Mouse (Mus musculus) hindbrain, postnatal 0 days (tissue): ENCODE data around the gene Zbtb20. TPM values are rescaled to one million over a fixed set of nuclear protein-coding genes. Genes with fewer than 3 reads are reported as not detected.

Experiments used
- ATAC-seq: fragments of 200-750 bp; cut with Nextera tagmentation; 2 replicates; pipeline ENCODE4 v1.8.0; 2017; ENCODE audit warnings: mild to moderate bottlenecking, moderate TSS enrichment, moderate library complexity
- DNase-seq: peaks from one replicate; pipeline ENCODE4 v3.0.0-alpha.2; 2015; ENCODE audit warnings: low spot score
- H3K27ac ChIP-seq: fragments of 300-500 bp; sonication (generic); 2 replicates; pipeline ENCODE4 v1.5.1; 2014; ENCODE audit warnings: mild to moderate bottlenecking
- H3K27me3 ChIP-seq: fragments of 300-500 bp; sonication (generic); 2 replicates; pipeline ENCODE4 v1.6.1; 2014; ENCODE audit warnings: low read length, mixed read lengths; ENCODE audit not compliant: insufficient read depth
- H3K36me3 ChIP-seq: fragments of 300-500 bp; sonication (generic); 2 replicates; pipeline ENCODE4 v1.6.1; 2014; ENCODE audit warnings: low read length, mixed read lengths; ENCODE audit not compliant: insufficient read depth
- H3K4me1 ChIP-seq: fragments of 300-500 bp; sonication (generic); 2 replicates; pipeline ENCODE4 v1.6.1; 2014; ENCODE audit warnings: antibody characterized with exemption, low read length, mixed read lengths; ENCODE audit not compliant: insufficient read depth
- H3K4me2 ChIP-seq: fragments of 300-500 bp; sonication (generic); 2 replicates; pipeline ENCODE4 v1.6.1; 2014; ENCODE audit warnings: low read depth, mild to moderate bottlenecking, low read length, moderate library complexity, mixed read lengths
- H3K4me3 ChIP-seq: fragments of 300-500 bp; sonication (generic); 2 replicates; pipeline ENCODE4 v1.5.1; 2014; ENCODE audit warnings: low read length
- H3K9ac ChIP-seq: fragments of 300-500 bp; sonication (generic); replicated peaks from 2 replicates; pipeline ENCODE4 v1.6.1; 2014; ENCODE audit warnings: mild to moderate bottlenecking, low read length, moderate library complexity, mixed read lengths
- H3K9me3 ChIP-seq: fragments of 300-500 bp; sonication (generic); 2 replicates; pipeline ENCODE4 v1.6.1; 2016; ENCODE audit warnings: low read length, mixed read lengths
- CTCF ChIP-seq: IDR thresholded peaks from 2 replicates; pipeline ENCODE4 v1.5.1; 2016; ENCODE audit warnings: antibody characterized with exemption, control low read depth, low read depth
- WGBS: fragments of 180-500 bp; shearing (Covaris S2); extraction: QIAGEN DNeasy Blood & Tissue Kit; methylation state at CpG from one replicate; pipeline ENCODE4 v1.1.7; 2014; 5-methylcytosine and 5-hydroxymethylcytosine counted together
- polyA plus RNA-seq: library from polyadenylated mRNA; unstranded; fragments of >200 nt; fragmentation: Nextera tagmentation; extraction: Ambion mirVana; gene quantifications from 2 replicates; pipeline ENCODE4 v1.2.1, GENCODE M21; 2015
- total RNA-seq: library from RNA; depleted of rRNA; stranded (reverse); fragments of >200 nt; gene quantifications from 2 replicates; pipeline ENCODE4 v1.2.3, GENCODE M21; 2014

Zbtb20 gene
- total and polyA plus RNA-seq, 2 experiments from 2014 or later, result 35.2 to 38.0 TPM

GRCm38 (mm10) chr16:43376782-43377181, 501.1 kb downstream of the Zbtb20 start:
- no peak for TF ChIP-seq CTCF
- Histone ChIP-seq H3K4me1 (no peaks in the 10 kb centered on the region), H3K4me3 (no peak overlapping the region), H3K9ac (no peak overlapping the region), H3K4me2 (no peak overlapping the region), H3K9me3 (no peaks in the 10 kb centered on the region), H3K27ac (no peak overlapping the region), H3K27me3 (no peaks in the 10 kb centered on the region), H3K36me3 (no peaks in the 10 kb centered on the region)
- DNase-seq, result no peak
- ATAC-seq, result no peak
- 66% methylated on average over 6 of the region's 6 CpGs for WGBS

- no peak overlapping the region for H3K4me2 ChIP-seq
- TF ChIP-seq CTCF, result no peak
- H3K9me3 ChIP-seq, result no peaks in the 10 kb centered on the region
- no peak overlapping the region for H3K27ac ChIP-seq
- no peak overlapping the region for H3K4me3 ChIP-seq
- H3K9ac ChIP-seq, result no peak overlapping the region
- WGBS, result 88% methylated on average over 7 of the region's 7 CpGs
- H3K27me3 ChIP-seq, result no peaks in the 10 kb centered on the region
- no peaks in the 10 kb centered on the region for H3K36me3 ChIP-seq
- no peaks in the 10 kb centered on the region for H3K4me1 ChIP-seq
- DNase-seq (no peak), ATAC-seq (no peak)
Measured at GRCm38 (mm10) chr16:43379351-43380325, 504.0 kb downstream of the Zbtb20 start.

- no peak overlapping the region for H3K4me3 ChIP-seq
- H3K27ac ChIP-seq, result no peak overlapping the region
- 87% methylated on average over 2 of the region's 2 CpGs for WGBS
- H3K9ac ChIP-seq, result no peak overlapping the region
- ATAC-seq, result no peak
- H3K9me3 ChIP-seq, result no peaks in the 10 kb centered on the region
- no peaks in the 10 kb centered on the region for H3K27me3 ChIP-seq
- no peak overlapping the region for H3K4me2 ChIP-seq
- TF ChIP-seq CTCF, result no peak
- no peaks in the 10 kb centered on the region for H3K4me1 ChIP-seq
- no peak for DNase-seq
- no peaks in the 10 kb centered on the region for H3K36me3 ChIP-seq
Measured at GRCm38 (mm10) chr16:43381183-43381582, 505.5 kb downstream of the Zbtb20 start.

GRCm38 (mm10) chr16:43383149-43383740, 507.6 kb downstream of the Zbtb20 start:
- Histone ChIP-seq H3K27ac (no peak overlapping the region), H3K36me3 (no peaks in the 10 kb centered on the region), H3K9ac (no peak overlapping the region), H3K4me2 (no peak overlapping the region), H3K4me1 (no peaks in the 10 kb centered on the region), H3K4me3 (no peak overlapping the region), H3K27me3 (no peaks in the 10 kb centered on the region), H3K9me3 (no peaks in the 10 kb centered on the region)
- 85% methylated on average over 7 of the region's 7 CpGs for WGBS
- TF ChIP-seq CTCF, result no peak
- ATAC-seq (no peak), DNase-seq (no peak)

- H3K4me2 ChIP-seq, result no peak overlapping the region
- no peak for ATAC-seq
- H3K36me3 ChIP-seq, result no peaks in the 10 kb centered on the region
- no peaks in the 10 kb centered on the region for H3K9me3 ChIP-seq
- H3K4me1 ChIP-seq, result no peaks in the 10 kb centered on the region
- no peak for TF ChIP-seq CTCF
- 94% methylated on average over 4 of the region's 4 CpGs for WGBS
- H3K27me3 ChIP-seq, result no peaks in the 10 kb centered on the region
- no peak for DNase-seq
- H3K9ac ChIP-seq, result no peak overlapping the region
- H3K27ac ChIP-seq, result no peak overlapping the region
- no peak overlapping the region for H3K4me3 ChIP-seq
Measured at GRCm38 (mm10) chr16:43384953-43385619, 509.4 kb downstream of the Zbtb20 start.

- TF ChIP-seq CTCF, result no peak
- WGBS, result 69% methylated on average over 5 of the region's 5 CpGs
- DNase-seq, result no peak
Measured at GRCm38 (mm10) chr16:43385620-43386210, 510.0 kb downstream of the Zbtb20 start.

More at GRCm38 (mm10) chr16:43385620-43386210, 510.0 kb downstream of the Zbtb20 start:
- Histone ChIP-seq H3K36me3 (no peaks in the 10 kb centered on the region), H3K4me1 (no peaks in the 10 kb centered on the region), H3K9ac (no peak overlapping the region), H3K4me3 (no peak overlapping the region), H3K4me2 (no peak overlapping the region), H3K27ac (no peak overlapping the region), H3K9me3 (no peaks in the 10 kb centered on the region), H3K27me3 (no peaks in the 10 kb centered on the region)
- ATAC-seq, result no peak
